Mouse (Mus musculus): Measurements from ENCODE around the gene Pidd1.

DNA sequence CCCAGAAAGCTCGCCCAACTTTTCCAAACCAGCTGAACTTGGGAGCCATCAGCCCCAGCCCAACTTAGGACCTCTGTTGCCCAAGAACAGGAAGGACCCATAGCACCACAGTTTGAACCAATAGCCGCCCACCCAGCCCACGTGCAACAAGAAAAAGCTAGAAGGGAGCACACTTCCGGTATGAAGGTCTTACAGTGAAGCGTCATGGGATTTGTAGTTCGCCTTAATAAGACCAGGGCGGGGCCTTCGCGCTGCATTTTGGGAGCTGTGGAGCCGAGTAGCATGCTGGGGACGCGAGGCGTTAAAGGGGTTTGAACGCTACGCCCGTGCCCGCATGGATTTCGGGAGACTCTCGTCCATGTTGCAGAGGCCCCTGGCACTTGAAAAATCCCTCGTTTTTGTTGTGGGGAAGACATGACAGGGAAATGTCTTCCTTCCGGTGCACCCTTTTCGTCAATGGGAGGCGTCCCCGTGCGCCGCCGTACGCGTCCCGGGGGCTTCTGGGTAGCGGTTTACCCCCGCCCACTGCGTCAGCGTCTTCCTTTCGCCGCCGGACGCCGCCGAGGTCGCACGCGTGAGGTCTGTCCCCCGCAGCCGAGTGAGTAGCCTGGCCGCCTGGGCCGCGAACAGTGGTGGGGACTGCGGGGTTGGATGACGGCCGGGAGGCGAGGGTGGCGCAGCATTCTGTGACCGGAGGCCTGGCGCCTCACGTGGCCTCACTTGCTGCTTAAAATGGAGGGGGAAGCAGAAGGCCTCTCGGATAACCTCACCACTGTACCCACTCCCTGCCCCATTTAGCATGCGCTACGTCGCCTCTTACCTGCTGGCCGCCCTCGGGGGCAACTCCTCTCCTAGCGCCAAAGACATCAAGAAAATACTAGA, 3.5 kb upstream of the Pidd1 start, which contains the start of gene Rplp2:
- TF ChIP-seq CTCF (IDR thresholded peaks at IDR 0.05; ENCODE audit: insufficient read depth, low read length) (no peak), POLR2A (IDR thresholded peaks at IDR 0.05; ENCODE audit: borderline replicate concordance, extremely low read depth, low read depth, low read length) (peak; percentile 90)

Data from lung, adult 2 months (tissue).